Mouse (Mus musculus): ENCODE measurements around the gene Kcnk3.

The Kcnk3 gene

DNA sequence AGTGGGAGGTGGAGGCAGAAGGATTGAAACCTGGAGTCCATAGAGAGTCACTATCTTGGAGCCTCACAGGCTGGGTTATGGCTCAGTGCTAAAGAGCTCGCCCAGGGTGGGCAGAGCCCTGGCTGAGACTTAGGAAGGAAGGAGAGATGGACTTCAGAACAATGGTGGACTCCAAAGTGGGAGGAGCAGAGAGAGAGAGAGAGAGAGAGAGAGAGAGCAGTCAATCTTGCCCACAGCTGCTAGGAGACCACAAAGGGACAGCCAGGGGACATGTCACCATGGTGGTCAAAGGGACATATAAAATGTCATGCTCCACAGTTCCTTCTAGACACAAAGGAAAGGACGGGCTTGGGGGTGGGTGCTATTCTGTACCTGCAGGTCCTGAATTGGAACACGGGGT, 15.3 kb downstream of the Kcnk3 start:
- H3K9me3 ChIP-seq (ENCODE audit: low read length): no peaks in the 10 kb centered on the region
- H3K36me3 ChIP-seq (ENCODE audit: insufficient read depth, low read length): no peaks in the 10 kb centered on the region
- peaks cover 43% of the 10 kb centered on the region for H3K27me3 ChIP-seq (ENCODE audit: insufficient read depth, low read length)
- TF ChIP-seq CTCF (conservative IDR thresholded peaks at IDR 0.05; ENCODE audit: low read length) (no peak), NANOG (IDR thresholded peaks at IDR 0.05; ENCODE audit: borderline replicate concordance, low read length) (no peak), POU5F1 (IDR thresholded peaks at IDR 0.05; ENCODE audit: borderline replicate concordance, low read length) (no peak)
- H3K4me1 ChIP-seq (replicated peaks; ENCODE audit: low read depth, low read length): peaks cover 24% of the 10 kb centered on the region
- H3K4me3 ChIP-seq (replicated peaks; ENCODE audit: low read length): no peak overlapping the region

DNA sequence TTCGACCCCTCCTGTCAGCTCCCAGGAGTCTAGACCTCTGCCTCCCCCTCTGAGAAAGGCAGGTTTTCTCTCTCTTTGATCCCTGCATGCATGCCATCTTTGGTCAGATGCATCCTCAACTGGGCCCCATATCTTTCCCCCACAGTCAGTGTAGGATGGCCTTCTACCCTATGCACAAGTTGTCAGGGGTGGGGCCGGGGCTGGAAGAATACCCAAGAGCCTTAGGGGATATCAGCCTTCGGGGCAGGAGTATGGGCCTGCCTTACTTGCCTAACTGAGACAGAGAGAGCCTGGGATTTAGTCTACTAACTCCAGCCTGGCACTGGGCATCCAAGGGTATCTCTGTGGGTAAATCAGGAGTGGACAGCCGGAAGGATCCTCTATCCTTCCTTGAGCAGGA, 16.0 kb downstream of the Kcnk3 start:
- H3K4me1 ChIP-seq (replicated peaks; ENCODE audit: low read depth, low read length): peaks cover 25% of the 10 kb centered on the region
- TF ChIP-seq NANOG (IDR thresholded peaks at IDR 0.05; ENCODE audit: borderline replicate concordance, low read length) (no peak), POU5F1 (IDR thresholded peaks at IDR 0.05; ENCODE audit: borderline replicate concordance, low read length) (no peak), CTCF (conservative IDR thresholded peaks at IDR 0.05; ENCODE audit: low read length) (no peak)
- no peaks in the 10 kb centered on the region for H3K9me3 ChIP-seq (ENCODE audit: low read length)
- H3K4me3 ChIP-seq (replicated peaks; ENCODE audit: low read length): no peak overlapping the region
- no peaks in the 10 kb centered on the region for H3K36me3 ChIP-seq (ENCODE audit: insufficient read depth, low read length)
- H3K27me3 ChIP-seq (ENCODE audit: insufficient read depth, low read length): peaks cover 37% of the 10 kb centered on the region

- peaks cover 28% of the 10 kb centered on the region for H3K27me3 ChIP-seq (ENCODE audit: insufficient read depth, low read length)
- TF ChIP-seq NANOG (IDR thresholded peaks at IDR 0.05; ENCODE audit: borderline replicate concordance, low read length) (no peak), CTCF (conservative IDR thresholded peaks at IDR 0.05; ENCODE audit: low read length) (no peak), POU5F1 (IDR thresholded peaks at IDR 0.05; ENCODE audit: borderline replicate concordance, low read length) (no peak)
- H3K36me3 ChIP-seq (ENCODE audit: insufficient read depth, low read length): no peaks in the 10 kb centered on the region
- peaks cover 34% of the 10 kb centered on the region for H3K4me1 ChIP-seq (replicated peaks; ENCODE audit: low read depth, low read length)
- no peaks in the 10 kb centered on the region for H3K9me3 ChIP-seq (ENCODE audit: low read length)
- H3K4me3 ChIP-seq (replicated peaks; ENCODE audit: low read length): no peak overlapping the region
These were observed 16.8 kb downstream of the Kcnk3 start for GRCm38 (mm10) chr5:30604769-30605188.

DNA sequence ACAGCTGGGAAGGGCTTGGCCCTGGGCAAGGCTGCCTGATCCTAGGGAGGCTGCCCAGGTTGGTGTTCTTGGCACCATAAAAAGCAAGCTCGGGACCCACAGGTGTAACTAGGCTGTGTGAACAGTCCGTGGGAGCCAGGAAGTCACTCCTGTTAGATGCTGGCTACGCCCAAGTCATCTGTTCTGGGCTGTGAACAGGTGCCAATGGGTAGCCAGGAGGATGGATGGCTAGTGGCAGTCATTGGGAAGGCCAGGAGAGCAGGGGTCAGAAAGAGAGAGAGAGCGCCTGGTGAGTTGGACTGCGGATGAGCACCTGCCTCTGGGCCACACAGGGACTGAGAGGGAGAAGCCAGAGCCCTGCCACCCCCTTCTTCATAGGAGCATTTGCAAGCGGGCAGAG, 17.7 kb downstream of the Kcnk3 start:
- TF ChIP-seq POU5F1 (IDR thresholded peaks at IDR 0.05; ENCODE audit: borderline replicate concordance, low read length): no peak
- TF ChIP-seq CTCF (conservative IDR thresholded peaks at IDR 0.05; ENCODE audit: low read length): no peak
- TF ChIP-seq NANOG (IDR thresholded peaks at IDR 0.05; ENCODE audit: borderline replicate concordance, low read length): no peak
- Histone ChIP-seq H3K36me3 (ENCODE audit: insufficient read depth, low read length) (no peaks in the 10 kb centered on the region), H3K4me1 (replicated peaks; ENCODE audit: low read depth, low read length) (peaks cover 43% of the 10 kb centered on the region), H3K4me3 (replicated peaks; ENCODE audit: low read length) (0 out of 2 replicates have a peak overlapping the region, but pooled peaks have one; percentile 17), H3K27me3 (ENCODE audit: insufficient read depth, low read length) (peaks cover 21% of the 10 kb centered on the region), H3K9me3 (ENCODE audit: low read length) (no peaks in the 10 kb centered on the region)

- H3K27me3 ChIP-seq (ENCODE audit: insufficient read depth, low read length): peaks cover 14% of the 10 kb centered on the region
- H3K9me3 ChIP-seq (ENCODE audit: low read length): no peaks in the 10 kb centered on the region
- peak overlapping the region; percentile 35 for H3K4me3 ChIP-seq (replicated peaks; ENCODE audit: low read length)
- H3K4me1 ChIP-seq (replicated peaks; ENCODE audit: low read depth, low read length): peaks cover 52% of the 10 kb centered on the region
- no peak for TF ChIP-seq POU5F1 (IDR thresholded peaks at IDR 0.05; ENCODE audit: borderline replicate concordance, low read length)
- TF ChIP-seq CTCF (conservative IDR thresholded peaks at IDR 0.05; ENCODE audit: low read length): no peak
- no peak for TF ChIP-seq NANOG (IDR thresholded peaks at IDR 0.05; ENCODE audit: borderline replicate concordance, low read length)
- no peaks in the 10 kb centered on the region for H3K36me3 ChIP-seq (ENCODE audit: insufficient read depth, low read length)
These were observed 18.6 kb downstream of the Kcnk3 start for GRCm38 (mm10) chr5:30606424-30607073.

GRCm38 (mm10) chr5:30609094-30609493, 21.1 kb downstream of the Kcnk3 start:
- Histone ChIP-seq H3K36me3 (ENCODE audit: insufficient read depth, low read length) (no peaks in the 10 kb centered on the region), H3K4me1 (replicated peaks; ENCODE audit: low read depth, low read length) (peaks cover 68% of the 10 kb centered on the region), H3K27me3 (ENCODE audit: insufficient read depth, low read length) (peaks cover 11% of the 10 kb centered on the region), H3K4me3 (replicated peaks; ENCODE audit: low read length) (no peak overlapping the region), H3K9me3 (ENCODE audit: low read length) (no peaks in the 10 kb centered on the region)
- TF ChIP-seq NANOG (IDR thresholded peaks at IDR 0.05; ENCODE audit: borderline replicate concordance, low read length) (no peak), CTCF (conservative IDR thresholded peaks at IDR 0.05; ENCODE audit: low read length) (no peak), POU5F1 (IDR thresholded peaks at IDR 0.05; ENCODE audit: borderline replicate concordance, low read length) (no peak)

DNA sequence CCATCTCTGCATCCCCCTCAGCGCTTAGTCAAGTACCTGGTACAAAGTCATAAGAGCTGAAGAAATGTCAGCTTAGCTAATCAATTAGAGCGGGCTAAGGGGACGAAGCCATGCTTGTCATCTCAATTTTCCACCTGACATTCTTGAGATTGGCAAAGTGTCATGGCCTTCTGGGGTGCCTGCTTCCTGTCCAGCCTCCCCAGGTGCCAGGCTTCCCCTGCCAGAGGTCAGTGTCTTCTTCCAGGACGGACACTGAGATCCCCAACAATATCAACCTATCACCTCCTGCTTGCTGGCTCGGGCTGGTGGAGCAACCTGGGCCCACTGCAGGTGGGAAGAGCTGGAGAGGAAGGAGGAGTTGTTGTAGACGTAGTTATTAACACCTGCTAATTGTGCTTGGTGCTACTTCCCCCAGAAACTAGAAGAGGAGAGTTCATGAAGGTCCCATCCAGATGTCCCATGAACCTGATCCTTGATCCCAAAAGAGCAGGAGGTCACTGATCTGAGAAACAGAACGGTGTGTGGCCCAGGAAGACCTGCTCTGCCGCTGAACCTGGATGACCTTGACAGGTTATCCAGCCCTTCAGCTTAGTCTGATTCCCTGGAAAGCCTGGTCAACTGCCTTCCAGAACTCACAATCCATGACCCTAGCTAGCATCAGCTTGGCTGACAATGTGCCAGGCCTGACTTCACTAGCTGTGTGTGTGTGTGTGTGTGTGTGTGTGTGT, 22.1 kb downstream of the Kcnk3 start:
- no peak overlapping the region for H3K4me3 ChIP-seq (replicated peaks; ENCODE audit: low read length)
- no peaks in the 10 kb centered on the region for H3K9me3 ChIP-seq (ENCODE audit: low read length)
- no peak for TF ChIP-seq POU5F1 (IDR thresholded peaks at IDR 0.05; ENCODE audit: borderline replicate concordance, low read length)
- no peak for TF ChIP-seq NANOG (IDR thresholded peaks at IDR 0.05; ENCODE audit: borderline replicate concordance, low read length)
- TF ChIP-seq CTCF (conservative IDR thresholded peaks at IDR 0.05; ENCODE audit: low read length): no peak

GRCm38 (mm10) chr5:30611091-30611490, 23.1 kb downstream of the Kcnk3 start:
- Histone ChIP-seq H3K9me3 (ENCODE audit: low read length) (no peaks in the 10 kb centered on the region), H3K4me3 (replicated peaks; ENCODE audit: low read length) (peak overlapping the region; percentile 6; the same call in 1 of the 2 replicates), H3K4me1 (replicated peaks; ENCODE audit: low read depth, low read length) (peaks cover 74% of the 10 kb centered on the region), H3K36me3 (ENCODE audit: insufficient read depth, low read length) (no peaks in the 10 kb centered on the region), H3K27me3 (ENCODE audit: insufficient read depth, low read length) (peaks cover 11% of the 10 kb centered on the region)
- no peak for TF ChIP-seq NANOG (IDR thresholded peaks at IDR 0.05; ENCODE audit: borderline replicate concordance, low read length)
- no peak for TF ChIP-seq POU5F1 (IDR thresholded peaks at IDR 0.05; ENCODE audit: borderline replicate concordance, low read length)
- TF ChIP-seq CTCF (conservative IDR thresholded peaks at IDR 0.05; ENCODE audit: low read length): no peak

More for the DNA sequence above, 22.1 kb downstream of the Kcnk3 start:
- Histone ChIP-seq H3K36me3 (ENCODE audit: insufficient read depth, low read length) (no peaks in the 10 kb centered on the region), H3K4me1 (replicated peaks; ENCODE audit: low read depth, low read length) (peaks cover 74% of the 10 kb centered on the region), H3K27me3 (ENCODE audit: insufficient read depth, low read length) (peaks cover 11% of the 10 kb centered on the region)

Data from E14TG2a.4 (cell line).